Mouse (Mus musculus) neutrophil, adult 5-6 weeks (primary cell): ENCODE measurements around the gene Dguok. TPM values are rescaled to one million over a fixed set of nuclear protein-coding genes. Genes with fewer than 3 reads are reported as not detected.

ENCODE experiments used
- ATAC-seq: fragments of 151-379, 151-347 bp; 2 replicates; pipeline ENCODE4 v1.8.0; 2017; ENCODE audit warnings: mild to moderate bottlenecking, moderate TSS enrichment; ENCODE audit not compliant: insufficient number of reproducible peaks, poor library complexity, low FRiP score, severe bottlenecking; ENCODE audit errors: extremely low read depth
- total RNA-seq: library from RNA; stranded (forward); fragments of 200-1000 nt; gene quantifications from 2 replicates; pipeline ENCODE4 v1.2.3, GENCODE M21; 2017

Gene Dguok
- total RNA-seq, 1 experiment from 2014 or later: 46.1 TPM

GRCm38 (mm10) chr6:83439781-83440180 lies 67.0 kb downstream of the Dguok start:
- ATAC-seq: no peak

GRCm38 (mm10) chr6:83439119-83439767 lies 67.5 kb downstream of the Dguok start:
- no peak for ATAC-seq

GRCm38 (mm10) chr6:83438584-83438983 lies 68.2 kb downstream of the Dguok start:
- no peak for ATAC-seq

GRCm38 (mm10) chr6:83437802-83438201 lies 69.0 kb downstream of the Dguok start:
- ATAC-seq: no peak

- no peak for ATAC-seq
These were observed 69.5 kb downstream of the Dguok start for GRCm38 (mm10) chr6:83437225-83437624.

- ATAC-seq: peak; percentile 55
These were observed 70.2 kb downstream of the Dguok start for GRCm38 (mm10) chr6:83436547-83436946.

GRCm38 (mm10) chr6:83435174-83435573 lies 71.6 kb downstream of the Dguok start:
- ATAC-seq: no peak

GRCm38 (mm10) chr6:83433546-83433945 lies 73.2 kb downstream of the Dguok start:
- no peak for ATAC-seq

- ATAC-seq: no peak
These were observed 73.8 kb downstream of the Dguok start for GRCm38 (mm10) chr6:83432966-83433365.

Other genes with a start within 250 kb of the Dguok start
- gene Mthfd2, start 181.1 kb downstream of the Dguok start, total RNA-seq: 8.4 and 10.6 TPM in 2 replicates
- gene Mob1a, start 181.0 kb downstream of the Dguok start, total RNA-seq: 245 and 270 TPM in 2 replicates
- 24.7 and 25.7 TPM in 2 replicates for gene Bola3, start 157.8 kb downstream of the Dguok start, total RNA-seq
- 37.2 and 39.9 TPM in 2 replicates for gene Tet3, start 47.9 kb downstream of the Dguok start, total RNA-seq
- not detected in 2 replicates for gene Actg2, start 29.3 kb upstream of the Dguok start, total RNA-seq
- 3.8 and 4.8 TPM in 2 replicates for gene Stambp, start 65.8 kb upstream of the Dguok start, total RNA-seq
- gene Clec4f, start 149.2 kb upstream of the Dguok start, total RNA-seq: not detected in 2 replicates
- gene Cd207, start 170.9 kb upstream of the Dguok start, total RNA-seq: not detected in 2 replicates
- gene Vax2, start 204.3 kb upstream of the Dguok start, total RNA-seq: not detected in 2 replicates
- gene Atp6v1b1, start 236.0 kb upstream of the Dguok start, total RNA-seq: not detected in 2 replicates